In genomic region chr11:83397626-83398025, GRCm38 (mm10) we compare ENCODE assay signal across 26 mouse cellular contexts. TPM values are rescaled to one million over a fixed set of nuclear protein-coding genes. Genes with fewer than 3 reads are reported as not detected.
DNase-seq lines count a peak whose midpoint lies in the region; ATAC-seq lines count a peak whose summit lies in the region.
"Had no signal": no experiment of that assay in that cellular context is flagged by ENCODE, and none has a peak within 500 bp of the region (broad histone marks: within the 10 kb centered on the region; RNA-seq: fewer than 3 reads in every experiment).

No protein-coding gene starts in this region.

- peaks cover 27% of the 10 kb centered on the region for H3K4me1 ChIP-seq in heart, embryonic 10.5 days
- H3K4me1 ChIP-seq: embryonic facial prominence, embryonic 13.5 days had no signal

- H3K9me3 ChIP-seq in heart, embryonic 10.5 days: no peaks in the 10 kb centered on the region
- H3K9me3 ChIP-seq: embryonic facial prominence, embryonic 13.5 days; forebrain, embryonic 12.5 days; G1E; hindbrain, embryonic 12.5 days had no signal

- intact Hi-C loops in heart, postnatal 14 days (cut with DNase I): no loop called here

- no peak overlapping the region for H3K4me3 ChIP-seq in heart, embryonic 10.5 days
- H3K4me3 ChIP-seq: embryonic facial prominence, embryonic 13.5 days; forebrain, embryonic 12.5 days; hindbrain, embryonic 12.5 days had no signal

- H3K27ac ChIP-seq in heart, embryonic 10.5 days: no peak overlapping the region
- H3K27ac ChIP-seq: embryonic facial prominence, embryonic 13.5 days; forebrain, embryonic 12.5 days; hindbrain, embryonic 12.5 days had no signal

- peaks cover 35% of the 10 kb centered on the region for H3K36me3 ChIP-seq in heart, embryonic 10.5 days

- H3K27me3 ChIP-seq in heart, embryonic 10.5 days (ENCODE audit: insufficient read depth, poor library complexity, severe bottlenecking): no peaks in the 10 kb centered on the region
- H3K27me3 ChIP-seq: embryonic facial prominence, embryonic 13.5 days; forebrain, embryonic 12.5 days; hindbrain, embryonic 12.5 days had no signal

- no peak for ATAC-seq in cerebellum, adult (ENCODE audit: insufficient number of reproducible peaks, low FRiP score, low TSS enrichment)
- ATAC-seq: CD4-positive, CD25-positive, alpha-beta regulatory T cell, adult 4 months; forebrain, embryonic 16.5 days; hindbrain, embryonic 16.5 days; inflammation-experienced regulatory T-cells, adult 6 months; intestine, postnatal 0 days had no signal

- peak; percentile 87 for DNase-seq in heart, adult 11 months
- DNase-seq in heart, embryonic 10.5 days (ENCODE audit: low spot score): no peak
- peak; percentile 20 to 22 for DNase-seq in heart, adult 9 months (ENCODE audit: low spot score in 2 of 2)
- no peak for DNase-seq in heart, postnatal 14 days
- peak; percentile 9 for DNase-seq in lung, postnatal 14 days
- no peak for DNase-seq in lung, postnatal 10 days
- DNase-seq: adrenal gland, postnatal 10 days; B cell, adult 2 months; cerebellum, adult 18-20 months; cerebellum, adult 9-11 months; cerebellum, postnatal 36 days; gastrocnemius, postnatal 14 days had no signal

- WGBS in heart, embryonic 10.5 days: 84% methylated on average over 7 of the region's 7 CpGs

RNA-seq across cellular contexts. Expression of gene Rasl10b, which starts 11.3 kb away (rescaled TPM):
- 8.1 and 11.4 TPM in 2 replicates for polyA plus RNA-seq in heart, embryonic 10.5 days (2016; fragmentation: Nextera tagmentation; extraction: Ambion mirVana)
- total RNA-seq in heart, postnatal 14 days (2021): 10 to 100 TPM; 30.4 to 31.9 TPM
- total RNA-seq: G1E had no signal
- polyA plus RNA-seq: CD4-positive, CD25-positive, alpha-beta regulatory T cell, adult 4 months; inflammation-experienced regulatory T-cells, adult 6 months had no signal

RNA-seq across cellular contexts. Expression of gene Gas2l2, which starts 31.6 kb away (rescaled TPM):
- 0.17 and 0.18 TPM in 2 replicates for polyA plus RNA-seq in heart, embryonic 10.5 days (2016; fragmentation: Nextera tagmentation; extraction: Ambion mirVana)
- under 1 TPM in 1 of 2 experiments, not detected in 1; 0.24 TPM for total RNA-seq in heart, postnatal 14 days (2021)
- total RNA-seq: adrenal gland, postnatal 10 days; gastrocnemius, adult 18-20 months; gastrocnemius, postnatal 14 days; heart, postnatal 36 days had no signal
- polyA plus RNA-seq: CD4-positive, CD25-positive, alpha-beta regulatory T cell, adult 4 months; frontal cortex, adult 2 months; G1E; heart, embryonic 14.5 days; inflammation-experienced regulatory T-cells, adult 6 months had no signal

RNA-seq across cellular contexts. Expression of gene 1700020L24Rik, which starts 39.9 kb away (rescaled TPM):
- 1.5 and 1.9 TPM in 2 replicates for polyA plus RNA-seq in heart, embryonic 10.5 days (2016; fragmentation: Nextera tagmentation; extraction: Ambion mirVana)
- total RNA-seq in heart, postnatal 14 days (2021): not detected
- total RNA-seq: G1E; gastrocnemius, adult 18-20 months; gastrocnemius, postnatal 14 days; heart, postnatal 36 days had no signal
- polyA plus RNA-seq: G1E had no signal

Comparison
In these comparisons a context has a peak if more than half of its experiments do, and no peak if none do; other contexts are left out.
1. DNase-seq: peak in heart, adult 11 months (single experiment), heart, adult 9 months (2 of 2) and lung, postnatal 14 days (single experiment); none in heart, embryonic 10.5 days (single experiment), heart, postnatal 14 days (0 of 2) and lung, postnatal 10 days (single experiment).